Mouse (Mus musculus): ENCODE results near the gene Slc19a3. TPM values are rescaled to one million over a fixed set of nuclear protein-coding genes. Genes with fewer than 3 reads are reported as not detected.

Gene Slc19a3
- total RNA-seq (2017) = not detected in 2 replicates

DNA sequence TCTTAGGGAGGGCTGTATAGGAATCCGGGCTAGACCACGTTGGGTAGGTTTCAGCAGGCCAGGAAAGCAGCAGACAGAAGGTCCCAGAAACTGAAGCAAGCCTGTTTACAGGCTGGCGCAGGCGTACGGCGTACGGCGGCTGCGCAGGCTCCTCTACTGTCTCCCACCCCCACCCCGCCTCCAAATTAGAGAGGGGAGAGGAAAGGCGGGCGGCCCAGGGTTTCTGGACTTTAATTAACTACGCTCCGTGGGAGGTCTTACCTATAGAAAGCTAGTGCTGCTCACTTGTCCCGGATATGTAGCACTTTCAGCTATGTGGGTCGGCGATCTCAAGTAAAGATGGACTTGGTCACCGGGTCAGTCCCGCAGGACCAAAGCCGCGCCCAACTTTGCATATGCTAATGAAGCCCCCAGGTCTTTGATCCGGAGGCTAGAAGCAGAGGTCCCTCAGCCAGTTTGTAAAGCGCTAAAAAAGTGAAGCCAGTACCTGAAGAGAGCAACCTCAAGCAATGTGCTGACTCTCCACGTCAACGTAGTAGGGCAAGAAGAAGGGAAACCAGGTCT is at the start of gene Slc19a3:
Slc19a3 (minus strand) TSS at position 340 of the 564 bp plus-strand sequence.
- peak; percentile 80 for ATAC-seq (replicated peaks; ENCODE audit: low read depth, poor library complexity, severe bottlenecking)

DNA sequence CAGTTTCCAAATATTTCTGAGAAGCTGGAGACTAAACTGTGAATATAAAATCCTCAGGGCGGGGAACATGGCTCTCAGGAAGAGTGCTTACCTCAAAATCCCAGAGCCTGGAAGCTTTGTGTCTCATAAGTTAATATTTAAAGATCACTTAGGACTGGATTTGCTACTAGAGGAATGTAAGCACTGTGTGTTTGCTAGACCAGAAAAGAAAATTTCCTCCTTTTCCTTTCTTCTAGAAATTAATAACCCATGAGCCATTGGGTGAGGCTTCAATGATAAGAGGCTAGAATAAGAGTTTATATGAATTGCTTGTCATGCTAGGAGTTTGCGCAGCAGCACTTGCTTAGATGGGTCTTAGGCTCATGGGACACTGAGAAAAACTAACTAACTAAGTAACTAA is 46.5 kb upstream of the Slc19a3 start:
- ATAC-seq (replicated peaks; ENCODE audit: low read depth, poor library complexity, severe bottlenecking) = no peak

DNA sequence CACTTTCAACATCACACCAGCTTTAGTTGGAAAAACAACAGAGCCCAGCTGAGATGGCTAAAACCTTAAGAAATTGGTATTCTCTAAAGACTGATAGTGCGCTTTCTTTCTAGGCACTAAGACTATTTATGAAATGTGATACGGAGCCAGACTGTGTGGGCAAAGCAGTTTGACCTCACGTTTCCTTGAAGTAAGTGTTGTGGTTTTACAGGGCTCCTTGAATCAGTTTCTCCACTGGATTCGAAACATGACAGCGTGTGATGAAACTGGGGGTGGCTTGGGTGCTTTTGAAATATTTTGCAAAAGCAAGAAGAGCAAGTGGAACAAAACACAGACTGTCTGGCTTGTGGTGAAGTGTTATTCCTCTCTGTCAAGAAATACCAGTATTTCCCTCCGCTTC is 38.8 kb upstream of the Slc19a3 start:
- 0 out of 2 replicates have a peak, but pooled peaks have one; percentile 7 for ATAC-seq (replicated peaks; ENCODE audit: low read depth, poor library complexity, severe bottlenecking)

DNA sequence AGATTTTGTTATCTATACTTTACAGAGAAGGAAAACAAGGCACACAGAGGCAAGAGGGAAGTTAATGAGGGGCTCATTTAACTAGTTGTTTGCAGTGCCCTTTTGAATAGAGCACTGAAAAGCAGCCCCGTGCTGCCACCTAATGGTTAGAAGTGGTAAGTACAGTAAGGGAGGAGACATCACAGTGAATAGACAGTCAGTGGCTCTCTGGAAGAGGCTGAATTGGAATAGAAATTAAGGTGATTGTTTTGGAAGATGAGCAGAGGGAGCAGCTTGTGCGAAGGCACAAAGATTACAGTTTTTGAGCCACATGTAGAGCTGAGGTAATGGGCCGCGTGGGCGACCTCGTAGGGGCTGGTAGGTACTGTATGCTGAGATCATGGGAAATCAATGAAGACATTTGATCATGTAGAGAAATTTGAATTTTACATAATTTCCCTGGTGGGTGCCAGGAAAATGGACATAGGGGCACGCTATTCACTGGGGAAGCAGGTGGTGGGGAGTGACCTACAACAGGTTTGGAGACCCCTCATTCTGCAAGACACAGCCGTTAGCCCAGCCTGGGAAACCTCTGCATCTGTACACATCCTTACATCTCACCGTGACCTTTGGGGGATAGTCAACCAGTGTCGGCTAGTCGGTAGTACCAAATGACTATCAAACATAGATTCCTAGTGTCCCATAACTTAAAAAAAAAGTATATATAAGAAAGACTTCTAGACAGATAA is 38.1 kb upstream of the Slc19a3 start:
- peak; percentile 98 for ATAC-seq (replicated peaks; ENCODE audit: low read depth, poor library complexity, severe bottlenecking)

DNA sequence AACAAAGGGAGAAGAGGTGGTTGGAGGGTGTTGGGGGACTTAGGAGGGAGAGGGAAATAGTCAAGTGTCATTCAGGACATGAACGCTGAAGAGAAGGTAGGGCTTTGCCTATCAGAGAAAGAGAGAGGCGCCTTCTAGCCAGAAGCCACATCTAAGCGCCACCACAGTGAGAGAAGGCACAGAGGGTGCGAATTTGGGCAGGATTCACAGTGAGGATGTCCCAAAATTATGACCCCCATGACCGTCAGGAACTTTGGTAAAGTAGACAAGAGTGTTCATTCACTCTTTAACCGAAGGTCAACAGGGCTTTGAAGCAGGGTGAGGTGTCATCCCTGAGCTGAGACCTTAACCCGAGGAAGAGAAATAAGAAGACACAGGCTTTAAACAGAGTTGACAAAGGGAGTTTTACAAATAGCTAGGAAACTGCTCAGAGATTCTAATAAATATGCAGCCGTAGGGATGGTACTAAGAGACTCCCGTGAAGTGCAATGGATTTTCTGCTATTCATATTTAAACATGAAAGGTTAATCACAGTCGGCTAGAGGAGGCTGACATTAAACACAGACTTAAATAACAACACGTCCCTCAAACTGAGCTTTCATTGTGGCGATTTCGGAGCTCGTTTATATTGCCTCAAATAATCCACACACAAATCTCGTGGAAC is 37.4 kb upstream of the Slc19a3 start:
- ATAC-seq (replicated peaks; ENCODE audit: low read depth, poor library complexity, severe bottlenecking) = no peak

DNA sequence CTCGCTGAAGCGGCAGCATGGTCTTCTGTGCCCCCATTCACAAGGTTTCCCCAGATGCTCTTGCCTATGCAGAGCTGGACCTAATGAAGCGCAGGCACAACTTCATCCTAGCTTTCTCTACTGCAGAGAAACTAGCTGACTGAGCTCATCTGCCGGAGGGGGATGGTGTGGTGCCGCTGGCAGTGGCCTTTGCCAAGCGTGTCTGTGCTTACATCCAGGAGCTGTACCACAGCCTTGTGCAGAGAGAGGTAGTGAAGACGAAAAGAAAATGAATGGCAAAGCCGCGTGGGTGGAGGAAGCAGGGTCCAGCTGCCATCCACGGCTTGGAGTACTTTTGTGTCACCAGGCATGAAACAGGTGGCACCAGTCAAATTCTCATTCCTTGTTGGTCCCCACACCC is 29.0 kb upstream of the Slc19a3 start:
- ATAC-seq (replicated peaks; ENCODE audit: low read depth, poor library complexity, severe bottlenecking) = no peak

DNA sequence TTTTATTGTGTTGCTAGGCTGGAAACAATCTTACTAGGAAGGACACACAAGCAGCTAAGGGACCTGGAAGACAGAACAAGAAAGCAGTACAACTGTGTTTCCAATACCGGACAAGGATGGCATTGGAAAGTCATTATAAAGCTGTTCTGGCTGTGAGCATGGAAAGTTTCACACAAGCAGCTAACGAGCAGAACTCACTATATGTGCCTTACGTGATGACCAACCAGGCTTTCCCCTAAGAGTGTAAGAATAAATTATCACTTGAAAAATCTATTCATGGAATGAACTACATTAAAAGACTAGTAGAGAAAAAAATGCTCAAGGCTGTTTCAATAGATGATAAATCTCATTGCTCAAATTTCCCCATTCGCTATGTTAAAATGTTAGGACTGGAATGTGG is 28.3 kb upstream of the Slc19a3 start:
- ATAC-seq (replicated peaks; ENCODE audit: low read depth, poor library complexity, severe bottlenecking) = no peak

DNA sequence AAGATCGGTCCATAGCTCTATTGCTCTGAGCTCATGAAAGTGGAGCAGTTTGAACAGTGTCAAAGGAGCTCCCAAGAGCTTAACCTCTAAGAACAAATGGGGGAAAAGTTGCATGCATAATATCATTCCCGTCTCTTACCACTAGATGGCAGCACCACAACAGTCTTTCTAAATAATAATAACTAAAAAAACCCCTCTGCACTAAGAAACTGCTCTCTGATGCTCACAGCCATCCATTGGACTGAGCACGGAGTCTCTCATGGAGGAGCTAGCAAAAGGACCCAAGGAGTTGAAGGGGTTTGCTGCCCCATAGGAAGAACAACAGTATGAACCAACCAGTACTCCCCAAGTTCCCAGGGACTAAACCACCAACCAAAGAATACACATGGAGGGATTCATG is 26.6 kb upstream of the Slc19a3 start:
- ATAC-seq (replicated peaks; ENCODE audit: low read depth, poor library complexity, severe bottlenecking) = no peak

DNA sequence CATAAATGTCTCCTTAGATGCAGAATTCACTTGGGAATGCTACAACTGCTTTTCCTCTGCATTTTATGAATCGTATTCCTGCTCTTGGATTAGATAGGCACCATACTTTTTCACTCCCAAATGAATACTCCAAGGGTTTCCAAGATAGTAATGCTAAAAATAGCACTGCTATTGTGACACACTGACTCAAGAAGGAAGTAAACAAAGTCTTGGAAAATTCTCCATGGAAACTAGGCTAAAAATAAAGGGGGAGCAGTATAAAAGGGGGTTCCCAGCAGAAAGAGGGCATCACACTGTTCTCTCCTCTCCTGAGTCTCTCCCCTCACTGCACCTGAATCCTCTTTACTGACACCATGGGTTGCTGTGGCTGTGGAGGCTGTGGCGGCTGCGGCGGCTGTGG is 22.4 kb upstream of the Slc19a3 start, which contains the start of gene Krtap28-13:
Krtap28-13 (plus strand) TSS at position 288 of the 400 bp plus-strand sequence.
- no peak for ATAC-seq (replicated peaks; ENCODE audit: low read depth, poor library complexity, severe bottlenecking)

DNA sequence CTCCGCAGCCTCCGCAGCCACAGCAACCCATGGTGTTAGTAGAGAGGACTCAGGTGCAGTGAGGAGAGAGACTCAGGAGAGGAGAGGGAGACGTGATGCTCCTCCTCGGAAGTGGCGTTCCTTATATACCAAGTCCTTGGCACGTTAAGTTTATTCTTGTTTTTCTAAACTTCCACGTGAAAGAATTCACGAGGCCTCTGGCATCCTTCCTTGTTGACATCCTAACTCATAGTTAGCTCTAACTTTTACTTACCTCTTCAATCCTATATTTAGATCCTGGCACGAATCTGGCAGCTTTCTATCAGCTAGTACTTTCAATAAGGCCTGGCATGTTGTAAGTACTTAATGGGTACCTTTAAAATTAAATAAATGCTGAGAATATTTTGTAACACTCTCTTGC is 21.0 kb upstream of the Slc19a3 start, which contains the start of gene A030005K14Rik:
A030005K14Rik (minus strand) TSS at position 101 of the 400 bp plus-strand sequence.
- no peak for ATAC-seq (replicated peaks; ENCODE audit: low read depth, poor library complexity, severe bottlenecking)

DNA sequence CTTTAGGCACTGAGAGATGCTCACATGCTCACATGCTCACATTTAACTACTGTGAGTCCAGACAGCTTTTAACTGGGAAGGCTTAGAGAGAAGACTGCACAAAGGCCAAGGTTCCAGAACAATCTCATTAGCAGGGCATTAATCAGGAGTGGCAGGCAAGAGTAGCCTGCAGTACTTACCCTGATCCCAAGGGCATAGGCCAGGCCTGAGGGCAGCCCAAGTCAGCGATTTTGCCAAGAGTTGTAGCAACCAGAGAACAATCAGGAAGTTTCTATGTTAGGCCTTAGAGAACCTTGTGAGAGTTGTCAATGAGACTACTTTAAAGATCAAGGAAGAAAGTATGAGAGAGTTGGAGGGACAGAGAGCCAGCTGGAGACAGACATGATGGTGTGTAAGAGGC is 20.2 kb upstream of the Slc19a3 start:
- ATAC-seq (replicated peaks; ENCODE audit: low read depth, poor library complexity, severe bottlenecking) = no peak

DNA sequence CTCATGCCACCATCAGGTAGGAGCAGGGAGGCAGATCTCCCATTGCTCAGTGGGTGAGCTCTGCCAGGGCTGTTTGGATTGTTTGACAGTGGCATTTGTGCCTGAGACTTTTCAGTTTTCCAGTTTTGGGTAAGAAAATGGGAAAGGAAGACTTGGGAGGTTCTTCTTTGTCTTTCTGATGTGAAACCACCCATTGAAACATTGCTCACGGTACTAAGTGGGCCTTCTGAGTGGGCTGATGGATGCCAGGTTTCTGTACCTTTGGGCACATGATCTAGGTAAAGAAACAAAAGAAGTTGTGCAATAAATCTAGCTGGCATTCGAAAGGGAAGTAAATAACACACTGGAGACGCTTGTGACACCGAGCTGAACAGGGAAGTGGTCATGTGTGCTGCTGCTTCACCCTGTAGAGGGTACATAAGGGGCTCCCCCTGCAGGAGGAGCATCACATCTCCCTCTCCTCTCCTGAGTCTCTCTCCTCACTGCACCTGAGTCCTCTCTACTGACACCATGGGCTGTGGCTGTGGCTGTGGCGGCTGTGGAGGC is 6.7 kb upstream of the Slc19a3 start, which contains the start of gene Gm47969:
Gm47969 (plus strand) TSS at position 51 of the 546 bp plus-strand sequence.
- peak; percentile 80 for ATAC-seq (replicated peaks; ENCODE audit: low read depth, poor library complexity, severe bottlenecking)

DNA sequence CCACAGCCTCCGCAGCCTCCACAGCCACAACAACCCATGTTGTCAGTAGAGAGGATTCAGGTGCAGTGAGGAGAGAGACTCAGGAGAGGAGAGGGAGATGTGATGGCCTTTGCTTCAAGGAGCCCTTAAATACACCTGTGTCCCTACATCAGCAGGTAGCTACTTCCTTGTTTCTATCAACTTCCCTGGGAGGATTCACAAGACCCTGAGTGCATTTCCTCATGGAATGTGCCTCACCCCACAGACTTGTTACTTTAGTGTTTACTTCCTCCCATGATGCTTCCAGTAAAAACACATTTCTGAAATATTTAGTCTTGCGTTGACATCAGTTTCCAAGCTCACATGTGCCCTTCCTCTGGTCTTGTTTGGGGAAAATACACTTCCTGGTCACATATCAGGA is 4.1 kb upstream of the Slc19a3 start, which contains the start of gene Krtap28-10:
Krtap28-10 (minus strand) TSS at position 101 of the 400 bp plus-strand sequence.
- no peak for ATAC-seq (replicated peaks; ENCODE audit: low read depth, poor library complexity, severe bottlenecking)

DNA sequence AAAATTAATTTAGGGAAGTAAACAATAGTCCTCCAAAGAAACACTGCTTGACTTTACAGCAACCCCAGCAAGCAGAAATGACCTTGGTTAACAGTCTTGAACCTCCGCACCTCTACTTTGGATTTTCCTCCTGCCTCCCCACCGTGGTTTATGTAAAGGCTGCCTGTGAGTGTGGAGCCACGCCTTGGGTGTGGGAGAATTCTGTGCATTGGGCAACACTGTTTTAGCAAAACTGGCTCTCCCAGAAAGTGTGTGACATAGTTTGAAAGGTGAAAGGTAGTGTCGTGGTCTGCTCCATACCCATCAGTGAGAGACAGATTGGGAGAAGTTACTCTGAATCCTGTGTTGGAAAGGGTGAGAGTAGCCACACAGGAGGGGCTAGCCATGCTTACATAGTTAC is 832 bp upstream of the Slc19a3 start:
- ATAC-seq (replicated peaks; ENCODE audit: low read depth, poor library complexity, severe bottlenecking) = no peak

DNA sequence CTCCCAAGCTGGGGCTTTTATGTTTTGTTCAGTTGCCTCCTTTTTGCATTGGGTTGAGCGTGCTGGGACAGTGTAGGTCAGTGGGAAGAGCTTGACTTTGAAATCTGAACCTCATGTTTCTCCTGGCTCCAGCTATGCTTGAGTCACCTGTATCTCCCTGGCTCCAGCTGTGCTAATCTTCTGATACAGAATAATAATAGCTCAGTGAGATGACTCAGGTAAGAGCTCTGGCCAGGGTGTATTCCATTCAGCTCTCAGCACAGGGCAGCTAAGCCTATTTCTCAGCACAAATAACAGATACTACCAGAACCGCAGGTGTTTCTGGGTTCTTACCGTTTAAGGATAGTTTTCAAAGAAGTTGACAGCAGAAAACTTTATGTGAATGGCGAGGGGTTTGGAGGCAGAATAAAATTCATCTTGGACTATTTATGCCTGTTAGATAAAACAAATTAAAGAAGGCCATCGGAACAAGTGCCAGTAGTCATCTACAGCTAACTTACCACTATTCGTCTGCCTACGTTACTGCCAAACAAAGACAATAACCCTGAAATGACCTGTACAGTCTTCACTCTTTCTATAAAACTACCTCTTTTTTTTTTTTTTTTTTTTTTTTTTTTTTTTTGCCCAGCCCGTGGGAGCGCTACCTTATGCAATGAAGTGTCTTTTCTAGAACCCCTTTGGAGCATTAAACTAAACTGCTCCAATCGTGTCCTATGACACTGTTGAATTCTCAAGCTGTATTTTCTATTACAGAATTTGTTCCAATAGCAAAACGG is 1.2 kb downstream of the Slc19a3 start:
- ATAC-seq (replicated peaks; ENCODE audit: low read depth, poor library complexity, severe bottlenecking) = no peak

DNA sequence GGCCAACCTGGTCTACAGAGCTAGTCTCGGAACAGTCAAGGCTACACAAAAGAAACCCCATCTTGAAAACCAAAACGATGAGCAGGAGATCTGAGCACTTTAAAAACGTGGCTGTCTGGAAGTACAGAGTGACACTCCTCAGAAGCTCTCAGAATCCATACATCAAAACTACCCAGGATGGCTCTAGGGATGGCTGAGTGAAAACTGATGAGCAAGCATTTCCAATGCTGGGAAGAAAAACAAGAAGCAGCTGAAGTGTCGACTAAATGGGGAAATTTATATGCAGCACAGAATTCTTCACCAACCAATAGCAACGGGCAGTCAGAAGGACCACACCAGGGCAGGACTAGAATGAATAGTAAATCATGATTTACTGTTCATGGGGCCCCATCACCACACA is 3.7 kb downstream of the Slc19a3 start:
- no peak for ATAC-seq (replicated peaks; ENCODE audit: low read depth, poor library complexity, severe bottlenecking)

DNA sequence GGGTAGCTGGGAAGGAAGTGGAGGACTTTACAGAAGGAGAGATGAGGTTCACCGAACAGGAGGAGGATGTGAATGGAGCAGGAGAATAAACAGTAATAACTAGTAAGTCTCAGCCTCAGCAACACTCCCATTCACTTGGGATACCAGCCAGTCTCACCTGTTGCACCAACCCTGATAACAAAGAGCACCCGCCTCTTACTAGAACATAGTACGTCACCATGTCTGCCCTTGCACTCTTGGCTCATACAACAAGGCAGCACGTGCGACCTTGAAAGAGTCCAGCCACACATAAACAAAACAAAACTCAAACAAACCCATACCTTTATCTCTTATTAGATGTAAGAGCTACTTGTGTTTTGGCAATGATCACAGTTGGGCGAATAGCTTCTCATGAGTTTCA is 5.7 kb downstream of the Slc19a3 start:
- ATAC-seq (replicated peaks; ENCODE audit: low read depth, poor library complexity, severe bottlenecking) = no peak

DNA sequence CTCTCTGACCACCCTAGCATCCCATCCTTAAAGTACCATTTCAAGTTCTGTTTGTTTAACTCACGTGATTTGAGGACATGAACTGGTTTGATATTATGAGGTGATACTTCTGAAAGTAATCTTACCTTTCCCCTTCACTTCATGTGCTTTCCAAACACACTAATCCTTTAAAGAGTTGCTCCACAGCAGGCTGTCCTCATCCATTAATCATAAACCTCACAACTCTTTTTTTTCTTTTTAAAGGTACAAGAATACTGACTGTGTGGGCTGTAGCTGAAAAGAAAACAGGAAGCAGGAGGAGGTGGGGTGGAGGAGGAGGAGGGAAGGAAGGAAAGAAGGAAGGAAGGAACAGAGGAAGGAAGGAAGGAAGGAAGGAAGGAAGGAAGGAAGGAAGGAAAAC is 6.3 kb downstream of the Slc19a3 start:
- ATAC-seq (replicated peaks; ENCODE audit: low read depth, poor library complexity, severe bottlenecking) = no peak

DNA sequence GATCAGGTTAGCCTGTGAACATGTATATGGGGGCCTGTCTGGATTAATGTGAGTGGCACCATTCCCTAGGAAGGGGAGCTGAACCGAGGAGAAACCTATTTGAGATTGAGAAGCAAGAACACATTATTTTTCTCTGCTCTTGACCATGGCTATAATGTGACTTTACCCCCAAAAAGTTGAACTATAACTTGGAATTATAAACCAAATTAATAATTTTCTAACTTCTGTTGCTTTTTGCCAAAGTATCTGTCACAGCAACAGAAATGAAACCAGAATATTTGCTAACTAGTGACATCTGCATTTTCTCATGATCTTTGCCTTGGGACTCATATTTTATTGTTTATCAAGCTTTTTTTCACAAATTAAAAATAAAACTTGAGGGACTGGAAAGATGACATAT is 21.7 kb downstream of the Slc19a3 start:
- ATAC-seq (replicated peaks; ENCODE audit: low read depth, poor library complexity, severe bottlenecking) = no peak

DNA sequence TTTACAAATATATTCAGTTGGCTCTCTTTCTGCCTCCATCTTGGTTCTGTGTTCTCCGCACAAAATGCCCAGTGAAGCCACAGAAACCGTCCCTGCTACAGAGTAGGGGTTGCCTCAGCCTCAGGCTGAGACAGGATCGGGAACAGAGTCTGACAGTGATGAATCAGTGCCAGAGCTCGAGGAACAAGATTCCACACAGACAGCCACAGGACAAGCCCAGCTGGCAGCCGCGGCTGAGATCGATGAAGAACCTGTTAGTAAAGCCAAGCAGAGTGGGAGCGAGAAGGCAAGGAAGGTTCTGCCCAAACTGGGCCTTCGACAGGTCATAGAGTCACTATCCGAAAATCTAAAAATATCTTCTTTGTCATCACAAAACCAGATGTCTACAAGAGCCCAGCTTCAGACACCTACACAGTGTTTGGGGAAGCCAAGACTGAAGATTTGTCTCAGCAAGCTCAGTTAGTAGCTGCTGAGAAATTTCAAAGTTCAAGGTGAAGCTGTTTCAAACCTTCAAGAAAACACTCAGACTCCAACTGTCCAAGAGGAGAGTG is 22.8 kb downstream of the Slc19a3 start:
- ATAC-seq (replicated peaks; ENCODE audit: low read depth, poor library complexity, severe bottlenecking) = no peak

Data from common myeloid progenitor, adult 5-6 weeks (primary cell).